Mouse (Mus musculus) NIH3T3 (cell line): ENCODE measurements around the gene Prep.
"Not testable (repeated sequence)": the region's sequence is repeated elsewhere in the genome, so short reads cannot be mapped to it uniquely, and the experiment has no call there.

Experiments used
- DNase-seq: peaks from one replicate; pipeline ENCODE4 v3.0.0-alpha.2; 2012; ENCODE audit warnings: low read depth

The Prep gene

DNA sequence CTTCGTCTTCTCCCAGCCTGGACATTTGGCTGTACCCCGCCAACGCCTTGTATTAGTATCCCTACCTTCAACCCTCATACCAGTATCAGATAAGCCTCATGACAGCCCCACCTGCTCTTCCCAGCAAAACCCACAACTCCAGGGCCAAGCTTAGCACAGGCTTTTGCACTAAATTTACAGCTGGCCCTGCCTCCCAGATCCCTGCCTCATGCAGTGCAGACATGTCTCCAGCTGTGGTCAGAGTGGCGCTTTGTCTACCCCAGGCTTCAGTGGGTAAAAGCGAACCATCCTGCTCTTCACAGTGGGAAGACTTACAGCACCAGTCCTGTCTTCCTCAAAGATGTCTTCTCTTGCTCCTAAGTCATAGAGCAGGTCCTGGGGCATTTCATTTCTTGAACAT lies 49.8 kb downstream of the Prep start:
- DNase-seq = no peak

DNA sequence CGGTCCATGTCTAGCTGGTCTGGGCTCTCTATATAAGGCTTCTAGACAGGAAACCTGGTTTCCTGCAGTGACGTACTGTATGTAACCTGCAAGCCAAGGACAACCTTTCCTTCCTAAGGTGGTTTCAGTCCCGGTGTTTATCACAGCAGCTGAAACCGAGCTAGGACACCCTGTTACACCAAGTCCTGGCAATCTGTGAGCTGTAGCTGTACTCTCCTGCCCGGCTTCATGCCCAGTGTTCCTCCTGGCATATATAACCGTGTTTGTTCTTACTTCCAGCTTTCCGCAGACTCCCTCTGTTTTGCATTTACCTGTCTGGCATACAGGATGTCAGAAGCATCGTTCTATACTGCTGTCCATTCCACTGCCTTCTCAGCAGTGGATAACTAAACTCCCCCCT lies 51.4 kb downstream of the Prep start:
- no peak for DNase-seq

GRCm38 (mm10) chr10:45121637-45122036 lies 54.6 kb downstream of the Prep start:
- no peak for DNase-seq

DNA sequence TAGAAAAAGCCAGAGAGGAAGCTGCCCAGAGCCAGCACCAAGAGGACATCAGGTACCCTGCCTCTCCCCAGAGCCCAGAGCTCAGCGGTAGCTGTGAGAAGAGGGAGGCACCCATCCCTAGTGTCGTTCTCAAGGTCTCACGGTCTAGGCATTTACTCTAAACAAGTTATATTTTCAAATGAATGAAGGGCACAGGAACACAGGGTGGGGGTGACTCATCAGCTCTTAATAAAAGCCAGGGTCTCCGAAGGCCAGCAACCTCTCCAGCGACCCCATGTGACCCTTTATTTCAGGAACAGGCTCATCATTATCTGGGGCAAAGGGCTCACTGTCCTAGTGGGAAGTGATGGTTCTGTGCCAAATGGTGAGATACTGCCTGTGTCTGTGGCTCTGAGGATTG lies 55.5 kb downstream of the Prep start:
- DNase-seq = no peak

DNA sequence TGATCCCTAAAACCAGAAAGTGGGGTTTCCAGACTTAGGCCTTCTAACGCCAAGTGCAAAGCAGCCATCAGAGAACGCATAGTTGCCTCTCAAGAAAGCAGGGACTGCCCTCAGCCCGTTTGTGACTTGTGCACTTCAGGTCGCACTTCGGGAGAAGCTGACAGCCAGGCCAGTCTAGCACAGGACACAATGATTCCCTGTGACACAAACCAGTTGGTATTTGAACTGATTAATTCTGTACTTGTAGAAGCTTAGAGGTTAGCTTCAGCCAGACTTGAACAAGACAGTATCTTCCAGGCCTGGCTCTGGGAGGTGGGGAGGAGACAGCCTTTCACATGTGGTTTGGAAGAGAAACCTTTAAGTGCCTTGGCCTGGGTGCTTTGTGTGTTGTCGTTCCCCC lies 56.0 kb downstream of the Prep start:
- DNase-seq = no peak

- no peak for DNase-seq
Observed at GRCm38 (mm10) chr10:45129105-45129504, 62.1 kb downstream of the Prep start.

DNA sequence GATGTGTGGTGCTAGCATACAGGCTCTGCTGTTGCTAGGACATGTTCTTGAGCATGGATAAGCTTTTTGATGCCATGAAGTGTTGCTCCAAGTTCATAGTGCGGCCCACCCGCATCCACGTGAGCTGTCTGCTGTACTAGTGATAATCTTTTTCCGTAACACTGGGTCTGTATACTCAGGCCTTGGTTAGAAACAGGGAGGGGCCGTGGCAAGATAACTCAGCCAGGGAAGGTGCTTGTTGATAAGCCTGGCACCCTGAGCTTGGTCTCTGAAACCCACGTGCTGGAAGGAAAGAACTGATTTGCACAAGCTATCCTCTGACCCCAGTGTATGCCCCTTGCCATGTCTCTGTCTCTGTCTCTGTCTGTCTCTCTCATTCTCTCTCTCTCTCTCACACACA lies 63.0 kb downstream of the Prep start:
- no peak for DNase-seq

DNA sequence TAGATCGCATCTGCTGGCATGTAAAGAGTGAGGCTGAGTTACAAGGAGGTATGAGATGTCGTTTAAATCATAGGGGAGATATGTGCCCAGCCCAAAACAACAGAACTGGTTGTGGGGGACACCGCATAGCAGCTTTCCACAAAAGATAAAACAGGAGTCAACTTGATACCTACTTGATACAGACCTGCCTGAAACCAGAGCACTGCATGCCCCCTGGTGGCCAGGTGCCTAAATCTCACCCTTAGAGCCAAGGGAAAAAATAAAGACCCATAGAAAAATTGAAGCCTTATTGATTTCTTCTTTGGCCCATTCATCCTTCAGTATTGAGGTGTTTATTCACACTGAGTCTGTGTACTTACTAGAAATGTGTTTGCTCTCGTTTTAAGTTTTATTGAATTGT lies 65.4 kb downstream of the Prep start:
- DNase-seq = peak; percentile 50

DNA sequence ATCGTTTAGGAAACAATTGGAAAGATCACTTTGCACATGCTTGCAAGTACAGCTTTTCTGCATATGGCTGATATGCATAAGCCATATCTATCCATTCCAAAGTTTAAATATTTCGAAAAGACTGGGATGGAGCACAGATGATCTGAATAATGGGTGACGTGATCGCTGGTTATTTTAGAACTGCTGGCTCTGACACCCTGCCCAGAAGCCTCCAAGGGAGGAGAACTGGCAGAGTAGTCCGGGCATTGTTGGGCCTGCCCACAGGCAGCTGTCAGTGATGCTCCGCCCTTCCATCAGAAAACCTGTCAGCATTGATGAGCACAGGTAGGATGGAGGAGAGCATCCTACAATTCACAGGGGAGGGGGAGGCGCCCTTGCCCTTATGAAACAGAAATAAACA lies 69.8 kb downstream of the Prep start:
- DNase-seq = no peak

DNA sequence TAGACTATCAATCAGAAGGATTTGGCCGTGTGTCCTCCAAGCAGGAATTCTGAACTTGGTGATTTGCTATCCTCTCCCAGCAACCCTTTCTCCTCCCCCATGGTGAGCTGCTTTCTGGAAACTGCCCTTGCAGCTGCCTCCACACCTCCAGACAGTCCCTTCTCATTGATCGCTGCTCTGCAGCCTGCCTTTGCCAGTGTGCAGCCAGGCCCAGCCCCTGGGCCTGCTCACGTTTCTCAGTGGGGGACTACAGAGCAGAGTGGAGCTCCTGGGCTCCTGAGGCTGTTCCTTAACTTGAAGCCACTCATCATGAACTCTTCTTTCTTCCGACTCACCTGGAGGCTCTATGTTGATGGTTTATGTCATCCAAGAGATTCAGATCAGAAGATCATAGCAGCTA lies 72.9 kb downstream of the Prep start:
- no peak for DNase-seq

DNA sequence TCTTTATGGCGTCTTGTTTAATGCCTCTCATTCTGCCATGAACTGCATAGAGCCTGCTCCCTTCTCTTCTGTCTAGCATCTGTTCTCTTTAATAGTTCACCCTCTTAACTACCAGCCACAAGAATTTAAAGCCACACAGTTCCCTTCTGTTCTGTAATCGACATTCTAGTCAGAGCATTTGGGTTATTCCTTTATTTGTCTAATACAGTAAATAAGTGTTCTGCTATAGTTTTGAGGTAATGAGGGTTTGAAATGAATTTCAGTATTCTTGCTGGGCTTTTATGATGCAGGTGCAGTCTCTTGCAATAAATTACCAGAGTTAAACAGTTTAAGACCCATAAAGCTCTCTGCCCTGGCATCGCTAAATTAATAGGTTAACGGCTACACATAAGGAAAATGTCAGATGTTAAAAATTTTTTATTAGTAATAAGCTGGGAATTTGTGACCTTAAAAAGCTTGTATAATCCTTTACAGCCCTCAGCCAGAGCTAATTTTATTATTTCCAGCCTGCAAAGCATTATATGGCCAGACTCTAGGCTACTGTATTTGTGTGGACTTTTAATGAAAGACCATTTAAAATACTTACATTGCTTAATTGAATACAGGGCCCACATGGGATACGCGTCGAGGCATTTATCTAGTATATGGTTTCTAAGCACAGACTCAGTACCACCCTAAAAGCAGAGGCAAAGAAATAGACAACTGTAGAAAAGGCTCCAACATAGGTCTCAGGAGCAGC lies 73.6 kb downstream of the Prep start:
- no peak for DNase-seq

GRCm38 (mm10) chr10:45142359-45142758 lies 75.4 kb downstream of the Prep start:
- no peak for DNase-seq

GRCm38 (mm10) chr10:45144038-45144817 lies 77.2 kb downstream of the Prep start:
- no peak for DNase-seq

DNA sequence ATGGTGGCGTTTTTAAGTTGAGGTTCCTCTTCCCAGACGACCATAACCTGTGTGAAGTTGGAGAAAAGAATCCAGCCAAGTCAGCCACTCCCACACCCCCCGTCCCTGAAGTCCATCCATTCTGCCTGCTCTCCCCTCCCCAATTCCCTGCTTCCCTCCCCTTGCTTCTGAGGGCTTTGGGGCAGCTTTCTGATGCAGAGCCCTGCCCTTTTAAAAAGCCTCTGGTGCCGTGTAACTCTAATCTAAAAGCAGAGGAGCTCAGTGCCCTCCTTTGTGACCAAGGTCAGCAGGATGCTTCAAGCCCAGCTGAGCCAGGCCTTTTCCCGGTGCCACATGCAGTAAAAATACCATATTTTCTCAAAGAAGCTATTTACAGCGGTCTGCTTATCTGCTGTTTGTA lies 79.8 kb downstream of the Prep start:
- no peak for DNase-seq

GRCm38 (mm10) chr10:45151137-45151536 lies 84.1 kb downstream of the Prep start:
- DNase-seq = no peak

- DNase-seq = no peak
Observed at GRCm38 (mm10) chr10:45151771-45152692, 85.0 kb downstream of the Prep start.

- DNase-seq = no peak
Observed at GRCm38 (mm10) chr10:45154557-45155060, 87.6 kb downstream of the Prep start.

GRCm38 (mm10) chr10:45165851-45166250 lies 98.8 kb downstream of the Prep start:
- no peak for DNase-seq

DNA sequence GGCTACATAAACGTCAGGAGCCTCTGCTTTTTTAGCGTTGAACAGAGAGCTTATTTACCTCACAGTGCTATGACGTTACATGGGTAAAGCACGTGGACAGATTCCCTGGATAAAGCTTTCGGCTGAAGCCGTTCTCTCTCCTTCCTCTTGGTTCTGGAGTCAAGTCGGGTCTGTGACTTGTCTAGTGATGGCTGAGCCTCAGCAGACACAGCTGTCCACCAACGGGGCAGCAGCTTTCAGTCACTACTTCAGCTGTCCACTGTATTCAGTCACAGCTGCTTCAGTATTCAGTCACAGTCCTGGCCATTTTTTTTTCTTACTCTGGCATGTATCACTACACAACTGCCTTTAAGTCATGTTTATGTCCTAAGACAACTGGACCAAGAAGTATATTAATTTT lies 106.9 kb downstream of the Prep start:
- no peak for DNase-seq

GRCm38 (mm10) chr10:45174345-45174744 lies 107.3 kb downstream of the Prep start:
- no peak for DNase-seq

GRCm38 (mm10) chr10:45177798-45178197 lies 110.8 kb downstream of the Prep start, which contains the start of gene Popdc3:
Popdc3 (plus strand) TSS chr10:45178098.
- not testable (repeated sequence) for DNase-seq

DNA sequence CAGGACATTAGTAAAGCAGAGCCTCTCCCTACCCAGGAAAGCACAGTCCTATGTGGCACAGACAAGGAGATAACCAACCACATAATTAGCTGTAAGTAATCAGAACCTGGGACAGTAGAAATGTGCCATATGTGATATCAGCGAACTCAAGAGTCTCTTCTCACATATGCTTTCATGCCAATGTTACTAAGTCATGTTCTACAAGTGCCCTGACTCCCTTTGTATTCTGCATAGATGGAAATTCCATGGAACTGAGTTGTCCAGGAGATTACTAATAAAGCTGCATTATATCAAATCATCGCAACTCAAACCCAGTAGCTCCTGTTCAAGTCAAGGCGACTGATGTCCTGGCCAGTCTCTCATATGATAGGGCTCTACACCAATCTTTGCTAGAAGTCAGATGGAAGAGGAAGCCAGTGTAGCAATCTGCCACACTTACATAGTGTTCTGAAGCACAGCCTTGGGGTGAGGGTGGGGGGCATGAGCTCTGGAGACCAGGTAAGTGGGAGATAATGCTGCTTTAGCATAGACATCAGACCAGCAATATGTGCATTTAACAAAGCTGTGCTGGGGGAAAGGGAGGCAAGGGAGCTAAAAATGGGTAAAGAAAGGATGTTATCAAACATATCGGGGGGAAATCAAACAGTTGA lies 113.8 kb downstream of the Prep start:
- DNase-seq = no peak
